Mouse (Mus musculus) cerebellum, adult 18-20 months (tissue): Measurements from ENCODE around the gene Slc22a18.

Experiments used
- DNase-seq, 2 experiments: peaks; one replicate each; pipeline ENCODE4 v3.0.0; 2021

The Slc22a18 gene

DNA sequence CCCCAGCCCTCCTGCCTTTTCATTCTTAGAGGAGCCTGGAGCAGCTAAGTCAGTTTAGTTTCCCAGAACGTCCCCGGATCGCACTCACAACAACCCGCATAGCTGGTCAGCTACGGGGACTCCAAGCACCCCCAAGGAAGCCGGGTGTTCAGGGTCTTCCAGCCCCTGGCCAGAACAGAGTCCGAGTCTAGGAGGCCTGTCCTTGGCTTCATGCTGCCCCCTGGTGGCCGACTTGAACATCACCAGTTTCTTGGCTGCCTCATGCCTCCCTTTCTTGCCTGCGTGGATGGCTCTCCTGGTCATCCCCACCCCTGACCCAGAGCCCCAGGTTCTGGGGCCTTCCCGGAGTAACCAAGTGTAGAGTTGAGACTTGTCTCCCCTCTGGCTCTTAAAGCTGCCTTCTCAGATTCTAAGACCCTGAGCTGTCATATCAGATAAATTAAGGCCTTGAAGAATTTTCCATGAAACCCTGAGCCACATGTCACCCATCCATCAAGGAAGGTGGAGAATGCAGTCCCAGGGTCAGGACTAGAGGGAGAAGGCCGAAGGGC, 9.6 kb upstream of the Slc22a18 start:
- peak; percentile 74 to 83 for DNase-seq

DNA sequence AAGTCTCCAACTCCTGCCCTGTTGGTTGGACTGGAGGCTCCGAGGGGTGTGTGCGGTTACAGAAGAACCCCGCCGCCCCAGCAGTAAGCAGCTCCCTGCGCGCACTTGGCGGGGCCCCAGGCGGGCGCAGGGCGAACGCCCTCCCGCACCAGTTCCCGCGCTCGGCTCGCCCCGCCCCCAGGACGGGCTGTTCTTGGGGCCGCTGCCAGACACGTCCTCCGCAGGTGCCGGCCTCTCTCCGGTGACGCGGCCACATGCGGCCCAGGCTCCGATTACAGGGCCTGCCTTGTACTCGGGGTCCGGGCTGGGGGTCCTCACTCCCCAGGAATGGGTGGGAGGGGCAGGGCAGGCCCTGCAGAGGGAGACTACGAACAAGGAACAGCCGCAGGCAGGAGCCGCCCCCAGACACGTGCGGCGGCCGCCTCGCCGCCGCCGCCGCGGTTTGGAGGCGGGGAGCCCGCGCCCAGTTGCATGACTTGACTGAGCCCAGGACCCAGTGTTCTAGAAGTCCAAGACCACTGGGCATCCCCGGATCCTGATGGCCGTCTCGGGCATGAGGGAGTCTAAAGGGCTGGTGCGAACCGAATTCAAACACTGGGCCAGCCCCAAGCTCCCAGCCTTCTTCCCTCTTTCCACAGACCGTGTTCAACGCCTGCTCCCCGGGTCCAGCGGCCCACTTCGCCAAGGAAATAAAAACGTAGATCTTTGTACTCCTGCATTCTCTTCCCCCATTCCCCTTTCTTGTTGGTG, 8.6 kb upstream of the Slc22a18 start:
- DNase-seq: peak in 1 of 2 experiments; percentile 20

DNA sequence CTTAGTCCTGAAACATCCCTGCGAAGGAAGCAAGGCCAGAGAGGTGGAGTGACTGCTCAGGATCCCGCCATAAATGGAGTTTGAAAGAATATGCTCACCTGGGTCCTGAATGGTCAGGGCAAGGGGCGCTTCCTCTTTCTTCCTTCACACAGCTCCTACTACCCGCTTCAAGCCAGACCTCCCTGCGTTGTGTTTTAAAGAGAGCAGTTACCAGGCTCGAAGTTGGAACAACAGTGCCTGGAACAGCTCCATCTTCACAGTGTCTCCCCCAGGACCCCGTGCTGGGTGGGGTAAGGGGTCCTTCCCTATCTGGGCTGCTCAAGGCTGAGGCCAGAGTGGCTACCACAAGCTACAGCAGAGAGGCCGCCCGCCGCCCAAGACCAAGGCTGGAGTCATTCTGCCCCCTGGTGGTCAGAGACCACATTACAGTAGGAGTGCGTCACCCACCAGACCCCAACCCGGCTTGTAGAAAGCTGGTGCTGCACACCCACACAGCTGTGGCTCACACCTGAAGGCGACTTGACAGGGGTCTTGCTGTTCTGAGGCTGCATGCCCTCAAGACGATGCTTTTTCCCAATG, 7.3 kb upstream of the Slc22a18 start:
- peak; percentile 61 to 83 for DNase-seq

DNA sequence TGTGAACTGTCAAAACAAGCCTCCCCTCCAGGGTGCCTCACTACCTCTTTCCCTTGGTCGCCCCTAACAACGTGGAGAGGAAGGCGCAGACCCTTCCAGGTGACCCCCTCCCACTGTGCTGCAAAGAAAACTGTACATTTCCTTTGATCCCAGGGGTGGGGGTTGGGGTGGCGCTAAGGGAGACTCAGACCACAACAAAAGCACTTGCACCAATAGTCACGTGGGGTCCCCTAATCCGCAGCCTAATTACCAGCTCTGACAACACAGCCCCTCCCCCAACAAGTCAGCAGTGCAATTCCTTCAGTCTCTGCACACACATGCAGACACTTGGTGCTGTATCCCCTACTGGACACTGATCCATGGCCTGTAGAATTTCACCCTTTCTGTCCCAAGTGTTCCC, 5.8 kb upstream of the Slc22a18 start:
- DNase-seq: no peak

DNA sequence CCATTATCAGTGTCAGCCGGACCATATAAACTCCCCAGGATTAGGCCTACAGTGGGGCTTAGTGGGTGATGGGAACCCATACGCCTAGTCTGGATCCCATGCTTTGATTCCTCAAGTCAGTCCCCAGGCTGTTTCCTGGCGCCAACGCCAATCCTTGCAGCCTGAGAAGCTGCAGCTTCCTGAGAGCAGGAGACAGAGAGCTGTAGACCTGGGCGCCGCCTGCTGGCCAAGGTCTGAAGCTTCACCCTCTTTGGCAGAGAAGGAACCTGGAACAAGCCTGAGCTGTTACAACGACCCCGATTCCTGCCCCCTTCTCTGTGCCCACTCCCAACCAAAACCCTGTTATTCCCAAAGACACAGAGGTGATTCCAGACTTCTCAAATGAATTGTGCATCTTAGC, 3.6 kb upstream of the Slc22a18 start:
- DNase-seq: peak; percentile 66 to 72

DNA sequence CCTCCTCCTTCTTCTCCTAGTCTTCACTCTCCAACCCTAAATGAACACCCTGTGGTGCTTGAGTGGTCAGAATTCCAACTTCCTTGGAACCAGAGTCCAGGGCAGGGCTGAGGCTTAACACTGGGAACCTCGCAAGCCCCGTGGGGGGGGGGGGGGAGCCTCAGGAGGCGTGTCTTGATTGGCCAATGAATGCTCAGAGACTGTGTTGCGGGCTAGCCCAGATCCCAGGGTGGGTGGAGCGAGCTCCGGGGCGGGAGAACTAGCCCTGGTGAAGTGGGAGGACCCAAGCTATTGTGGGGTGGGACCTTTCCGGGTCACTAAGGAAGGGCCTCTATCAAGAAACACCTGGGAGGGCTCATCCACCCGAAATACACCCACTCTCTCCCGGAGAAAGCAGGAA, 1.3 kb downstream of the Slc22a18 start:
- no peak for DNase-seq

DNA sequence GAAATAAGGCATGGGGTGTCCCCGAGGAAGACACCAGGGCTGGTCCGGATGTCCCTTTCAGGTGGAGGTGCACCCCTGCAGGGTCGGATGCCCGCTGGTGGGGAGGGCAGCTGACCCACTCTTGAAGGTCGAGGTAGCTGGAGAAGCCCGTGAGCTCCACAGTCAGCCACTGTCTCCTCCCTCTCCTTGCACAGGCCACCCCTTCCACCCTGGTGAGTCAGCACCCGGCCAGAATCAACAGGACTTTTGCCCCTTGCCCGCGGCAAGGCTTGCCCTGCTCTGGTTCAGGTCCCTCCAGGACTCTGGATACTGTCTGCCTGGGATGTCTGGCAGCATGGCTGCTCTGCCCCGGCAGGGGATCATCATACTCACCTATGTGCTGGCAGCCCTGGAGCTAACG, 2.3 kb downstream of the Slc22a18 start:
- no peak for DNase-seq

DNA sequence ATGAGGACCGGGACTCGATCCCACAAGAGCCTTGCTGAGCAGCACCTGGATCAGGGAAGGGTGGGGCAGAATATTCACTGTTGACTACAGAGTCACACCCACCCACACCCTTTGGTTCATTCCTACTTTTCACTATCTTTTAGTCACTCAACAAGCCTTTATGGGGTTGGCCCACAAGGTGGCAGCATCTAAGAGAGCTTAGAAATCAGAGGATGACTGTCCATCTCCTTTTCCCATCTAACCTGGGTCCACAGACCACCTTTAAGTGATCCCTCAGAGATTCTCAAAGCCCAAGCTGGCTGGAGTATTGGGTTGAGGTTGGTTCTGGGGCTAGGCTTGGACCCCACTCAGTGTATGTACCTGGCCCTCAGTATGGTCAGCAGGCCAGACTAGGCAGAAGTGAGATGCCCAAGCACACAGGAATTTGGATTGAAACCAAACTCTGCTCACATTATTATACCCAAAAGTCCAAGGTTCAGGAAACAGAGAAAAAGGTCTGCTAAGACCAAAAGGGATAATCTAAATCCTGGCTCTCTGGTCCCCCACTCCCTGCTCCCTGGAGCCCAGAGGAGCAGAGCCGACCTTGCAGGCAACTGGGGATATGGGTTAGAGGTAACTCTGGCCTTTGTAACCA, 3.3 kb downstream of the Slc22a18 start:
- no peak for DNase-seq

DNA sequence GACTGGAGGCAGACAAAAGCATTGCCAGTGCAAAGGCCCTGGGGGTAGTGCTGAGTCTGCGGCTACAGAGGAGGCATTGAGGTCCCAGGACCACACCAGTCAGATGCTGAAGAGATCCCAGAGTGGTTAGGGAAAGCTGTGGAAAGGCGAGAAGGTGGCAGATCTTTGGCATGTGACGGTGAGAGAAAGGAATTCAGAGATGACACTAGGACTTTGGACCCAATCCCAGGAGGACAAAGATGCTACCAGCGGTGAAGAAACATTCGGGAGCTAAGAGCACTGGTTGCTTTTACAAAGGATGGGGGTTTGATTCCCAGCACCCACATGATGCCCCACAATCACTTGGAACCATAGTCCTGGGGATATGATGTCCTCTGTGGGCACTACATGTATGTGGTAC, 4.3 kb downstream of the Slc22a18 start:
- no peak for DNase-seq

DNA sequence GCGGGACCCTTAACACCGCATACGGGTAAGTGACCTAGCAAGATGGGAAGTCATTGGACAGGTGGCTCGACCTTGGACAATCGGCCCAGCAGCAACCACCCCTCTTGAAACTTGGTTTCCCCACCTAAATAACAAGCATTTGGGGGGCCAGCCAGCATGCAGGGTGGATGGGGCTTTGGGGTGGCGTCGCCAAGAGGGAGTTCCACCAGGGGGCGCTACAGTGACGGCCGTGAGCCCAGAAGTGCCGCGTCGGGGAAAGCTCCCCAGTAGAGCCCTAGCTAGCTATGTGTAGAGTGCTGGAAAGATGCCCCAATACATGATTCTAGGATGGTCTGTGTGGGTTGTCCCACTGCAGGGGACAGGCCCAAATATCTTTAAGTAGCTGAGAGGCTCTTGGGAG, 7.0 kb downstream of the Slc22a18 start:
- DNase-seq: peak in 1 of 2 experiments; percentile 42

DNA sequence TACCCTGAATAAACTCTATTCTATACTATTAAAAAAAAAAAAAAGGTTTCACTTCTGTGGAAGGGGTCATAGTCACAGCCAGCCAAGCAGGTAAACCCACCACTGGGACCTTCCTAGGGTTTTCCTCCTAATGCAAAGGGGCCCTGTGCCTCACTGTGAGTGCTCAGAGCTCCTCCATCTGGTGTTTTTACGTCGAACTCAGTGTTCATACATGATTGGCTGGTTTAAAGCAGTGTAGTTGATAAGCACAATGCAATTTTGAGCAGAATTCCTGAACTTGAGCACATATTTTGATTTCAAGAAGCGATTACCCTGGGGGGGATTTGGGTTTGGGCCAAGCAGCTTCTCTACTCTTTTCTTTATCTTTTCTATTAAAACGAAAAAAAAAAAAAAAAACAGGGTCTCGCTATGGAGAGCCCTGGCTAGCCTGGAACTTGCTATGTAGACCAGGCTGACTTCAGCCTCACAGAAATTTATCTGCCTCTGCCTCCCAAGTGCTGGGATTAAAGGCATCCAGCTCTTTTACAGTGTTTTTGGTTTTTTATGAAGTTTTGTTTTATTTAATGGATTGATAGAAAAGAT, 8.4 kb downstream of the Slc22a18 start:
- no peak for DNase-seq

DNA sequence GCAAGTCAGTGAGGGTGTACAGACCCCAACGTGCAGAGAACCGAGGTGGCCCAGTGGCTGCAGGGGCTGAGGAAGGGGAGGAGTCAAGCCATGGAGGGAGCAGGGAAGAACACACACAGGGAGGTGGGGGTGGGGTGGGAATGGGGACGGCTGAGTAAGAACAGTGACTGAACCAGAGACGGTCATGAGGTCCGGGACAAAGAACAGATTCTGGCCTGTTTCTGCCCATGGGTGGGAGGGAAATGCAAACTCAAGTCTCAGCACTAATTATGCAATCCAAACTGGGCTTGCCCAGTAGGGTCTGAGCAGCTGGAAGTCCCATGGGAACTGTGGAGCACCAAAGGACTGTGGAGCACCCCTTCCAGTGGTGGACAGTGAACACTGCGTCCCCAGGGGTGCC, 9.0 kb downstream of the Slc22a18 start:
- no peak for DNase-seq

DNA sequence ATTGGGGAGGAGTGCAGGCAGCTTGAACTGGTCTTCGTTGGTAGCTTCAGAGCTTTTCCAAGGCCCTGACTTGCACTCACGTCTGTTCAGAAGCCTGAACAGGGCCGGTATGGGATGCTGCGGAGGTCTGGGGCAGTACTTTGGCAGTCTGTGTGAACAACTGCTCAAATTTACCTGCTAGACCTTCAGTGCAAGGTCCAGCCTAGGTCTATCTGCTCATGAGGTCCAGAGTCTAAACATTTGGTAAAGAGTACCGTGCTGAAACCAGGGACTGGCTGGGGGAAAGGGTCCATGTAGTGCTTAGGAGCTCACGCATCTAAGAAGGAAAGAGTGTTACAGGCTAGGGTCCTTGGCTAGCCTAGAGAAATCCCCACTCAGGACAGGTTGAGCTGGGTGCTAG, 16.2 kb downstream of the Slc22a18 start:
- DNase-seq: no peak

DNA sequence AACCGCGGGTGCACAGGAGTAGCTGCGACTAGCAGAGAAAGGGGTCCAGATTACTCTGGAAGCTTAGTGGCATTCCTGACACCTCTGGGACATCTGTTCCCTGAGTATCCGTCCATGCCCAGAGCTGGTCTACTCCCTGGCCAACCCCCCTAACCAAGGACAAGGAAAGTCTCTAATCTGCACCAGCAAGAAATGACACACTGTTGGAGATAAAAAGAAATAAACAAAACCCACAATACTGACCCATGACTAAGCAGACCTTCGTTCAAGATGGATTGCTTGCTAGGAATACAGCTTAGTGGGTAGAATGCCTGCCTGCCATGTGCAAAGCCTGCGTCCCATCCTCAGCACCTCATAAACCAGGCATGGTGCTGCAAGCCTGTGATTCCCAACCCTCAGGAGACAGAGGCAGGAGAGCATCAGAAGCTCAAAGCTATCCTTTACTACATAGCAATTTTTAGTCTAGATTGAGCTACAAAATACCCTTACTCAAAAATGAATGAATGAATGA, 20.1 kb downstream of the Slc22a18 start:
- DNase-seq: no peak

DNA sequence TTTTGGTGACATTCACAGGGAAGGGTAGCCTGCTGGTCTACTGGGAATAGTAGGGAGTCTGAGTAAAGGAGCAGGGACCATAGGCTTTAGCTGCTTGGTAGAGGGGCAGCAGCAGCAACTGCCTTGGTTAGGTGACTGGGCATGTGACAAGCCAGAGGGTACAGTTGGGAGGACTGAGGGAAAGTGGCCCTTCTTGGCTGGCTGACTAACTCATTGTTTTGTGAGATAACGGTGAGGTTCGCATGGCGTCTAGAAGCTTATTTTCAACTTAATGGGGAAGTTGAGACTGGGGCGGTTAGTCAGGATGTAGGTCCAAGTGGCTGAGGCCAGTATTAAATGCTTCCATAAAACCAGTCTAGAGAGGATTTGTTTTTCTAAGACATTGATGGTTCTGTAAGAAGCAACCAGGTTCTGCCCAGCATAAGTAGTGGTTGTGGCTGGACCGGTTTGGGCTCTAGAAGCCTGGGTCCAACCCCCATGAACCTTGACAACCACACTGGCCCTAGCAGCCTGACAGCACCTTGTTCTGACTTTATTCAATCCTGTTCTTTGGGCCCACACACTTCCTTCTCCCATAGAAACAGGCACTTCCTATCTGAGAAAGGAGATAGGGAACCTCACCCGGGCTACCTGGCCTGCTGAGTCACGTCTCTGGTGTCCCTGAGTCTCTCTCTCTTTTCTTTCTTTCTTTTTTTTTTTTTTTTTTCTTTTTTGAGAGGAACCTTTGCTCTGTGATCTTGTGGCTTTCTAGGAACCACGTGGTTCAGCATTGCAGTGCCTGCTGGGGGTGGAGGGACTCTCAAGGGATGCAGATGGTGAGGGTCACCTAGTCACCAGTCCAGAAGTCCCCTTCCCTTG, 21.8 kb downstream of the Slc22a18 start:
- DNase-seq: no peak

DNA sequence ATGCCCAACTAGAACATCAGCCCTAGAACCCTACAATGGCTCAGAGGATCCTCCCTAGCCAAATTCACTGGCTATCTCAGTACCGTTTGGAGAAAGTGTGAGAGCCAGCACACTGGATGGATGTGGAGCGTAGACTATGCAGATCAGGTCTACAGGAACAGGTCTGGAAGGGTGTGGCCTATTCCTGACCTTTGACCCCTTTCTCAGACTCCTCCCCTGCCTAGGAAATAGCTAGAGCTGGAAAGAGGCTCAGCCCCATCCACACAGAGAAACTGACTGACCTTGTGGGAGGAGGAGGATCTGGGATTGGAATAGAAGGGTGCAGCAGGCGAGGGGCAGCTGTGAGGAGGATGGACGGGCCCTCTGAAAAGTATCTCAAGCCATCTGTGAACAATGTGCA, 25.0 kb downstream of the Slc22a18 start:
- no peak for DNase-seq

DNA sequence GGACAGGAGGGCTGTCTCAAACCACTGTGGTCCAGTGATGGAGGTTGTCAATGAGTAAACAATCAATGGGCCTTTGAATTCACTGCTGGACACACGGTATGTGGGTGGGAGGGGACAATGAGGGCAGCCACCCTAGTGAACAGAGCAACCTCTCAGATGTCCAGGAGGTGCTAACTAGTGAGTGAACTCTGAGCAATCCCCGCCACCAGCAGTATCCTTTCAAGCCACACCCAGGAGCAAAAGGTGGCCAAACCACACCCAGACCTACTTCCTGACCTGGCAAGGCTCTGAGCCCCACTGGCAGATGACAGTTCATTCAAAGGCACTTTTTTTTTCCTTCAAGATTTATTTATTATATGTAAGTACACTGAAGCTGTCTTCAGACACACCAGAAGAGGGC, 27.4 kb downstream of the Slc22a18 start:
- DNase-seq: no peak

DNA sequence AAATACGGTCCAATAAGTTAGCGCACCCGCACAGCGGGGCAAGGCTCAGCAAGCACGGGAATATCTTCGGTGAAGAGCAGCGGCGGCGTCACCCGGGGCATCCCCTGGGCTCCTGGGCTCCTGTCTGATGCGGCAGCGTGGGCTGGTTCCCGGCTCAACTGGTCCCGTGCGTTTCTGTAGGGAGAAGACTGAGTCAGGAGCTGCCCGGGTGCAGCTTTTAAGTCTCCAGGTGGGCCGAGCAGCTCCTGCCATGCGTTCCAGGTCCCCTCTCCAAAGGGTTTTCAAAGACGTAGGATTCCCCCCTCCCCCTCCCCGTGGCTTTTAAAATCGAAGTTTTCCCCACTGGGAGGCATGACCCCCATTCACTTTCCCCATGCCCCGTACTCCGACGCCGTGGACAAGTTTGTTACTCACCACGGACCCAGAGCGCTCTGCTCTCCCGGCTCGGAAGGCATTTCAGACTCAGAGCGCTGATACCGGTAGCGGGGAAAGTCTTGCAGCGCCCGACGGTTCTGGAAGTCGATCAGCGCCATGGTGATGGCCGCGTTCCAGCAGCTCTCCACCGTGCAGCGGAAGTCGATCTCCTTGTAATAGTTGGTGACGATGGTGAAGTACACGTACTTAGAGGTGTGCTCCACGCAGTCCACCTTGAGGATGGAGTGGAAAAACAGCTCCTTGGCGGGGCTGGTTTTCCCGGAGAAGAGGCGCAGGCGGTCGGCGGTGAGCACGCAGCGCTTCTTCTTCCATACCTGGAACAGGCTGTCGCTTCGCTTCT, 28.3 kb downstream of the Slc22a18 start:
- DNase-seq: peak in 1 of 2 experiments; percentile 20

DNA sequence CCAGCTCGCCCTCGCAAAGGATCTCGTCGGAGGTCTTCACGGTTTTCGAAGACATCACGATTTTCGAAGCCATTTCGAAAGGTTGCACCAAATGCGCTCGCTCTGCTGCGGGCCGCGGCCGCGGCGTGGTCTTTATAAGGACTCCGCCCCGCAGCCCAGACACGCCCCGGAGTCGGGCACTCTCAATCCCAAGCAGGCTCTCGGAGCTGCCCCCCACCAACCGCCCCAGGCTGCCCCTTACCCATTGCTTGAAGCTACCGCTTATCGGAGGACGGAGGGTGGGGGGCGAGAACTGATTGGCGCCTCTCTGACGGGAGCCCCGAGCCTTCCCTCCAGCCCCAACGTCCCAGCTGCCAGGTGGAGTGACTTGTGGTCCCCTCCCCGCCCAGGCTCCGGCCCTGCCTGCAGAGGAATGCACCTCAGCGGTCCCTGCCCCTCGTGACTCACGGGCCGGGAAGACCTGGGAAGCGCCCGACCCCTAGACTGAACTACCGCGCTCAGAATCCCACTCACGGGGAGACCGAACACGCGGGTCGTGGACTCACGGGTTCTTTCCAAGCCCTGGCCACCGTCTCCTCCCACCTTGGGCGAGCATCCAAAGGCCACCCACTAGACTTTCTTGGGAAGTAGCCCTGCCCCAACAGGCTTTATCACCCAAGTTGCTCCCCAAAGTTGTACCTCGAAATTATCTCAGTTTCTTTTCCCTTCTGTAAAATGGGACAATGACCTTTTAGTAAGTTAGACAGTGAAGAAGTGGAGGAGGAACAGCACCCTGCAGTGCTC, 29.1 kb downstream of the Slc22a18 start, which contains the start of gene Phlda2:
Gene Phlda2, minus strand, starts transcription at position 733 of the 783 bp plus-strand sequence.
- DNase-seq: no peak

DNA sequence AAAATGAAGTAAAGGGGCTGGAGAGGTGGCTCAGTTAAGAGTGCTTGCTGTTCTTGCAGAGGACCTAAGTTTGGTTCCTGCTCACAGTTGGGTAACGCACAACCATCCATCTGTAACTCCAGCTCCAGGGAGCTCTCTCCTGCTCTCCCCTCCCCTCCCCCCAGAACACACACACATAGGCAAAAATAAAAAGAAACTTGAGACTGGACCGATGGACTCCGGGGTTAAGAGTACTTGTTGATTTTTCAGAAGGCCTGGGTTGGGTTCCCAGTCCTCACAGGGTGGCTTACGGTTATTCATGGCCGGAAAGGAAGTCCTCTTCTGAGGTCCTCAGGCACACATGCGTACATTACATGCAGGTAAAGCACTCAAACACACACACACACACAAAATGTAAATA, 30.4 kb downstream of the Slc22a18 start:
- DNase-seq: no peak

DNA sequence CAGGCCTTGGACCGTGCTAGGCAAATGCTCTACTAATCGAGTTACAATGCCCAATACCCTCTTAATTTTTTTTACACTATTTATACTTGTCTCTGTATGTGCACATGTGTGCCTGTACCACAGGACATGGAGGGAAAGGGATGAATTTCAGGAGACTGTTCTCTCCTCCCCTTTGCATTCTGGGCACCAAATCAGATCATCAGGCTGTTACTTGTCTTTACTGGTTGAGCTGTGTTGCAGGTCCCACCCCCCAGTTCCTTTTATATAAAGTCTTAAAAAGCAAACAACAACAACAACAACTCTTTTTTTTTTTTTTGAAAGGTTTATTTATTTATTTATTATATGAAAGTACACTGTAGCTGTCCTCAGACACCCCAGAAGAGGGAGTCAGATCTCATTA, 31.9 kb downstream of the Slc22a18 start:
- DNase-seq: no peak
